Mouse (Mus musculus) embryonic fibroblast, embryonic 13.5 days (primary cell): ENCODE data around the gene Olfr692. TPM values are rescaled to one million over a fixed set of nuclear protein-coding genes. Genes with fewer than 3 reads are reported as not detected.
"Not testable (repeated sequence)": the region's sequence is repeated elsewhere in the genome, so short reads cannot be mapped to it uniquely, and the experiment has no call there.

ENCODE experiments used
- H3K27ac ChIP-seq: 2 replicates; pipeline ENCODE4 v1.5.1; 2012; ENCODE audit warnings: low read length, control low read depth, inconsistent platforms; ENCODE audit not compliant: insufficient read depth
- H3K4me1 ChIP-seq: 2 replicates; pipeline ENCODE4 v1.6.1; 2011; ENCODE audit warnings: low read length; ENCODE audit not compliant: control insufficient read depth, insufficient read depth
- H3K4me3 ChIP-seq: 2 replicates; pipeline ENCODE4 v1.5.1; 2011; ENCODE audit warnings: mild to moderate bottlenecking, control low read depth, low read length; ENCODE audit not compliant: insufficient read depth
- CTCF ChIP-seq: IDR thresholded peaks from 2 replicates; pipeline ENCODE4 v1.5.1; 2011; ENCODE audit warnings: mild to moderate bottlenecking, control low read depth, low read length, moderate library complexity, borderline replicate concordance; ENCODE audit not compliant: insufficient read depth
- POLR2A ChIP-seq: IDR thresholded peaks from 2 replicates; pipeline ENCODE4 v1.6.1; 2011; ENCODE audit warnings: low read depth, mild to moderate bottlenecking, control low read depth, low read length, moderate library complexity
- polyA plus RNA-seq: library from polyadenylated mRNA; stranded (reverse); fragments of >200 nt; gene quantifications from 2 replicates; pipeline ENCODE4 v1.2.4, GENCODE M21; 2011; ENCODE audit warnings: low read depth; ENCODE audit not compliant: missing spikeins, insufficient read length

Olfr692 gene
- polyA plus RNA-seq, 1 experiment = not detected

GRCm38 (mm10) chr7:105399058-105399934, 31.3 kb downstream of the Olfr692 start:
- H3K4me3 ChIP-seq = peak overlapping the region; percentile 89
- H3K27ac ChIP-seq = no peak overlapping the region
- TF ChIP-seq CTCF (no peak), POLR2A (no peak; the same call in 1 of the 2 replicates)
- peaks cover 7% of the 10 kb centered on the region; the same call in 1 of the 2 replicates for H3K4me1 ChIP-seq

- Histone ChIP-seq H3K27ac (peak within 1 kb of the TSS; percentile 73), H3K4me1 (peaks cover 7% of the 10 kb centered on the region; the same call in 1 of the 2 replicates), H3K4me3 (peak within 1 kb of the TSS; percentile 89)
- TF ChIP-seq POLR2A (peak; percentile 93), CTCF (no peak)
Measured at GRCm38 (mm10) chr7:105399935-105400624, 32.0 kb downstream of the Olfr692 start, which contains the start of gene Fam160a2. Fam160a2 (minus strand) TSS chr7:105400054.

- Histone ChIP-seq H3K4me1 (no peaks in the 10 kb centered on the region), H3K4me3 (no peak within 1 kb of the TSS), H3K27ac (no peak within 1 kb of the TSS)
- no peak for TF ChIP-seq CTCF
- no peak for TF ChIP-seq POLR2A
Measured at GRCm38 (mm10) chr7:105404268-105404667, 36.2 kb downstream of the Olfr692 start, which contains the start of gene Cnga4. Cnga4 (plus strand) TSS chr7:105404568.

- TF ChIP-seq CTCF (no peak), POLR2A (no peak)
- no peaks in the 10 kb centered on the region for H3K4me1 ChIP-seq
Measured at GRCm38 (mm10) chr7:105406322-105406721, 38.3 kb downstream of the Olfr692 start.

GRCm38 (mm10) chr7:105411874-105412632, 44.0 kb downstream of the Olfr692 start:
- peak; percentile 58 for TF ChIP-seq CTCF
- H3K27ac ChIP-seq, H3K4me3 ChIP-seq, H3K4me1 ChIP-seq: not testable (repeated sequence)

More at GRCm38 (mm10) chr7:105406322-105406721, 38.3 kb downstream of the Olfr692 start:
- Histone ChIP-seq H3K4me3 (no peak overlapping the region), H3K27ac (no peak overlapping the region)

GRCm38 (mm10) chr7:105414385-105414784, 46.4 kb downstream of the Olfr692 start:
- H3K4me3 ChIP-seq = no peak overlapping the region
- H3K27ac ChIP-seq = no peak overlapping the region
- H3K4me1 ChIP-seq = no peaks in the 10 kb centered on the region
- TF ChIP-seq POLR2A (no peak), CTCF (no peak)

GRCm38 (mm10) chr7:105416529-105416928, 48.5 kb downstream of the Olfr692 start:
- TF ChIP-seq CTCF = no peak
- TF ChIP-seq POLR2A = no peak
- no peak overlapping the region for H3K4me3 ChIP-seq
- no peak overlapping the region for H3K27ac ChIP-seq
- H3K4me1 ChIP-seq = 0 out of 2 replicates have a peak, but pooled peaks cover 3% of the 10 kb centered on the region

GRCm38 (mm10) chr7:105418106-105418505, 50.1 kb downstream of the Olfr692 start:
- TF ChIP-seq CTCF = no peak
- TF ChIP-seq POLR2A = no peak
- Histone ChIP-seq H3K4me3 (no peak overlapping the region), H3K27ac (no peak overlapping the region), H3K4me1 (0 out of 2 replicates have a peak, but pooled peaks cover 3% of the 10 kb centered on the region)

Other genes starting within 250 kb of the Olfr692 start
- gene Olfr683, start 221.2 kb upstream of the Olfr692 start, polyA plus RNA-seq = not detected in 2 replicates
- gene Olfr684, start 204.6 kb upstream of the Olfr692 start, polyA plus RNA-seq = not detected in 2 replicates
- not detected in 2 replicates for gene Olfr685, start 182.2 kb upstream of the Olfr692 start, polyA plus RNA-seq
- not detected in 2 replicates for gene Olfr686, start 160.7 kb upstream of the Olfr692 start, polyA plus RNA-seq
- gene Olfr688, start 80.1 kb upstream of the Olfr692 start, polyA plus RNA-seq = not detected in 2 replicates
- not detected in 2 replicates for gene Olfr689, start 57.1 kb upstream of the Olfr692 start, polyA plus RNA-seq
- gene Olfr690, start 34.1 kb upstream of the Olfr692 start, polyA plus RNA-seq = not detected in 2 replicates
- gene Olfr691, start 26.0 kb upstream of the Olfr692 start, polyA plus RNA-seq = not detected in 2 replicates
- gene Gm5901, start 6.8 kb downstream of the Olfr692 start, polyA plus RNA-seq = not detected in 2 replicates
- 25.4 and 30.0 TPM in 2 replicates for gene Fam160a2, start 31.8 kb downstream of the Olfr692 start, polyA plus RNA-seq
- gene Cnga4, start 36.3 kb downstream of the Olfr692 start, polyA plus RNA-seq = not detected in 2 replicates
- not detected in 2 replicates for gene Cckbr, start 57.5 kb downstream of the Olfr692 start, polyA plus RNA-seq
- 89.7 and 95.1 TPM in 2 replicates for gene Cavin3, start 114.1 kb downstream of the Olfr692 start, polyA plus RNA-seq
- 52.8 and 53.5 TPM in 2 replicates for gene Smpd1, start 186.1 kb downstream of the Olfr692 start, polyA plus RNA-seq
- 10.9 and 11.2 TPM in 2 replicates for gene Apbb1, start 213.4 kb downstream of the Olfr692 start, polyA plus RNA-seq
- 1.3 TPM in 1 of 2 replicates, not detected in the other for gene Hpx, start 231.9 kb downstream of the Olfr692 start, polyA plus RNA-seq